Mouse (Mus musculus): ENCODE measurements around the gene Mgat4e.

GRCm38 (mm10) chr1:134492276-134492675 is 57.2 kb downstream of the Mgat4e start:
- TF ChIP-seq MAX (IDR thresholded peaks at IDR 0.05) = no peak
- TF ChIP-seq CTCF (IDR thresholded peaks at IDR 0.05; ENCODE audit: control insufficient read depth, insufficient read depth, insufficient read length) = no peak
